Mouse (Mus musculus) cerebellum, postnatal 10 days (tissue): Measurements from ENCODE around the gene Cep78.

Experiments
- DNase-seq, 2 experiments: peaks; one replicate each; pipeline ENCODE4 v3.0.0; 2021; ENCODE audit warnings: mixed read lengths in 2 of 2

Cep78 gene

GRCm38 (mm10) chr19:15908016-15908415 is 76.8 kb downstream of the Cep78 start:
- DNase-seq: peak; percentile 51 to 64
